Mouse (Mus musculus) monocyte, adult 5-6 weeks (primary cell): ENCODE data around the gene Gm10487. TPM values are rescaled to one million over a fixed set of nuclear protein-coding genes. Genes with fewer than 3 reads are reported as not detected.
"Not testable (repeated sequence)": the region's sequence is repeated elsewhere in the genome, so short reads cannot be mapped to it uniquely, and the experiment has no call there.

ENCODE experiments used
- ATAC-seq: fragments of 153-309, 156-312 bp; replicated peaks from 2 replicates; pipeline ENCODE4 v1.8.0; 2017; ENCODE audit warnings: mild to moderate bottlenecking; ENCODE audit not compliant: low TSS enrichment, insufficient number of reproducible peaks, severe bottlenecking, poor library complexity, low FRiP score
- total RNA-seq: library from RNA; stranded (forward); fragments of 200-1000, 200-491, 200-594 nt; gene quantifications from 3 replicates; pipeline ENCODE4 v1.2.3, GENCODE M21; 2017

The Gm10487 gene
- total RNA-seq = not detected in 3 replicates

DNA sequence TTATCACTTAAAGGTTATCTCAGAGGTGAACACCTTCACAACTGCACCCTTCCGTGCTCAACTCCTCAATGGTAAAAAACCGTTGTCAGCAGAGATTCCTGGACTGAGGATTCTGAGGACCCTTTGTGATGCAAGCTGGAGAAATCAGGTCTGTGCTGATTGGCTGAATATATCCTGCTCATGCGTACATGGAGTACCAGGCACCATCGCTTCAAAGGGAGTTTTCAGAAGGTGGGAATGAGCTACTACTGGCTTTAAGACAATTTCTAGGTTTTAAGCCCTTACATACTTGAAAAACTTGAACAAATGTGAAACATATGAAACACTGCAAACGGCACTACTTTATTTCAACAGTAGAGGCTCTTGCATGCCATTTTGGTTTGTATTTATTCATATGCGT lies at the start of gene Gm10487:
Gm10487 (minus strand) TSS at position 101 of the 400 bp plus-strand sequence.
- ATAC-seq = not testable (repeated sequence)
